Mouse (Mus musculus) kidney, postnatal 0 days (tissue): ENCODE data around the gene Dop1b. TPM values are rescaled to one million over a fixed set of nuclear protein-coding genes. Genes with fewer than 3 reads are reported as not detected.
"Not testable (repeated sequence)": the region's sequence is repeated elsewhere in the genome, so short reads cannot be mapped to it uniquely, and the experiment has no call there.

Experiments used
- ATAC-seq: fragments of 200-750 bp; cut with Nextera tagmentation; replicated peaks from 2 replicates; pipeline ENCODE4 v1.8.0; 2017; ENCODE audit warnings: low read depth, moderate number of reproducible peaks, moderate TSS enrichment, moderate library complexity; ENCODE audit not compliant: low FRiP score
- DNase-seq: peaks from one replicate; pipeline ENCODE4 v3.0.0-alpha.2; 2016; ENCODE audit warnings: low spot score
- H3K27ac ChIP-seq: fragments of 300-500 bp; sonication (generic); 2 replicates; pipeline ENCODE4 v1.5.1; 2014; ENCODE audit warnings: mild to moderate bottlenecking
- H3K27me3 ChIP-seq: fragments of 300-500 bp; sonication (generic); 2 replicates; pipeline ENCODE4 v1.6.1; 2014; ENCODE audit warnings: low read length, mixed read lengths; ENCODE audit not compliant: insufficient read depth
- H3K36me3 ChIP-seq: fragments of 300-500 bp; sonication (generic); 2 replicates; pipeline ENCODE4 v1.6.1; 2014; ENCODE audit warnings: low read length, mixed read lengths; ENCODE audit not compliant: insufficient read depth
- H3K4me1 ChIP-seq: fragments of 300-500 bp; sonication (generic); replicated peaks from 2 replicates; pipeline ENCODE4 v1.6.1; 2014; ENCODE audit warnings: antibody characterized with exemption, low read length, mixed read lengths; ENCODE audit not compliant: insufficient read depth
- H3K4me2 ChIP-seq: fragments of 300-500 bp; sonication (generic); 2 replicates; pipeline ENCODE4 v1.6.1; 2014; ENCODE audit warnings: mild to moderate bottlenecking, low read length, moderate library complexity, mixed read lengths
- H3K4me3 ChIP-seq: fragments of 300-500 bp; sonication (generic); replicated peaks from 2 replicates; pipeline ENCODE4 v1.5.1; 2014; ENCODE audit warnings: low read depth, low read length
- H3K9ac ChIP-seq: fragments of 300-500 bp; sonication (generic); 2 replicates; pipeline ENCODE4 v1.6.1; 2014; ENCODE audit warnings: low read depth, low read length
- H3K9me3 ChIP-seq: fragments of 300-500 bp; sonication (generic); replicated peaks from 2 replicates; pipeline ENCODE4 v1.6.1; 2016; ENCODE audit warnings: low read length, inconsistent platforms, mixed read lengths
- CTCF ChIP-seq: IDR thresholded peaks from 2 replicates; pipeline ENCODE4 v1.5.1; 2016; ENCODE audit warnings: antibody characterized with exemption, low read depth, mild to moderate bottlenecking, moderate library complexity
- WGBS: fragments of 180-500 bp; shearing (Covaris S2); extraction: QIAGEN DNeasy Blood & Tissue Kit; methylation state at CpG from one replicate; pipeline ENCODE4 v1.1.7; 2014; 5-methylcytosine and 5-hydroxymethylcytosine counted together
- polyA plus RNA-seq: library from polyadenylated mRNA; unstranded; fragments of >200 nt; fragmentation: Nextera tagmentation; extraction: Ambion mirVana; gene quantifications from 2 replicates; pipeline ENCODE4 v1.2.1, GENCODE M21; 2015

Dop1b gene
- polyA plus RNA-seq, 1 experiment from 2014 or later: 22.5 TPM

DNA sequence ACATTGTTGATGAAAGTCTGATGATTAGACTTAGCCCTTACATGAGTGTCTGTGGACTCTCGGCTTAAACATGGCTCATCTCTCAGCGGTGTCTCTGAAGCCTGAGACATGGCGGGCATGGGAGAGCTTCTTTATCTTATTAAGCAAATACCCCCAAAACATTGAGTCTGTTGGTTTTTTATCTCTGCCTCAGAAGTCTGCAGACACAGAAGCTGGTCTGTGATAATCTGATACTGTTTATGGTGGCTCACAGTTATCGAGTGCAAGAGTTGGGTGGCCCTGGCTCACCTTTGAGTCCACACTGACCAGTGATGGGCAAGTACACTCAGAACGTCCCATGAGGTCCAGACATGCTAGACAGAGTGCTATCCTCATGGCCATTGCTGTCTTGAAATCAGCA is 63.0 kb downstream of the Dop1b start:
- H3K27ac ChIP-seq: no peak overlapping the region
- H3K36me3 ChIP-seq: peaks cover 8% of the 10 kb centered on the region; the same call in 1 of the 2 replicates
- H3K4me3 ChIP-seq: no peak overlapping the region
- 75% methylated on average over 5 of the region's 5 CpGs for WGBS
- H3K4me1 ChIP-seq: no peaks in the 10 kb centered on the region
- no peak overlapping the region for H3K9ac ChIP-seq
- no peak for TF ChIP-seq CTCF
- H3K4me2 ChIP-seq: no peak overlapping the region
- no peak for DNase-seq
- H3K27me3 ChIP-seq: no peaks in the 10 kb centered on the region
- ATAC-seq: no peak
- H3K9me3 ChIP-seq: no peaks in the 10 kb centered on the region

DNA sequence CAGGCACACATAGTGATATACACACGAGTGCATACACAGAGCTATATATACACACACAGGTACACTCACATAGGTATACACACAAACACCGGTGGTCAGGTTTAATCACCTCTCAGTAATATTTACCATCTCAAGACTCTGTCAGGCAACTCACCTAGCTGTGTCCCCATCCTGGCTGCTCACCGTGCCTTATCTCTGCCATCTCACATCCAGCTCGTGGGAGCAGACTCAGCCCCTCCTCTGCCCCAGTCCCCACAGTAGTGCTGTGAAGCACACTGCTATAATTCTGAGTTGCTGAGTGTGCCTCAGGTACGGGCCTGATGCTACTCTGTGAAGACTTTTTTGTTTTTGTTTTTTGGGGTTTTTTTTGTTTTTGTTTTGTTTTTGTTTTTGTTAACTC is 64.8 kb downstream of the Dop1b start:
- no peak overlapping the region for H3K4me2 ChIP-seq
- H3K4me3 ChIP-seq: no peak overlapping the region
- no peak for TF ChIP-seq CTCF
- H3K27ac ChIP-seq: 0 out of 2 replicates have a peak overlapping the region, but pooled peaks have one; percentile 6
- ATAC-seq (peak; percentile 50; the same call in 1 of the 2 replicates), DNase-seq (no peak)
- H3K36me3 ChIP-seq: peaks cover 4% of the 10 kb centered on the region; the same call in 1 of the 2 replicates
- WGBS: 59% methylated on average over 5 of the region's 5 CpGs
- H3K4me1 ChIP-seq: no peaks in the 10 kb centered on the region
- H3K9me3 ChIP-seq: no peaks in the 10 kb centered on the region
- no peak overlapping the region for H3K9ac ChIP-seq
- no peaks in the 10 kb centered on the region for H3K27me3 ChIP-seq

DNA sequence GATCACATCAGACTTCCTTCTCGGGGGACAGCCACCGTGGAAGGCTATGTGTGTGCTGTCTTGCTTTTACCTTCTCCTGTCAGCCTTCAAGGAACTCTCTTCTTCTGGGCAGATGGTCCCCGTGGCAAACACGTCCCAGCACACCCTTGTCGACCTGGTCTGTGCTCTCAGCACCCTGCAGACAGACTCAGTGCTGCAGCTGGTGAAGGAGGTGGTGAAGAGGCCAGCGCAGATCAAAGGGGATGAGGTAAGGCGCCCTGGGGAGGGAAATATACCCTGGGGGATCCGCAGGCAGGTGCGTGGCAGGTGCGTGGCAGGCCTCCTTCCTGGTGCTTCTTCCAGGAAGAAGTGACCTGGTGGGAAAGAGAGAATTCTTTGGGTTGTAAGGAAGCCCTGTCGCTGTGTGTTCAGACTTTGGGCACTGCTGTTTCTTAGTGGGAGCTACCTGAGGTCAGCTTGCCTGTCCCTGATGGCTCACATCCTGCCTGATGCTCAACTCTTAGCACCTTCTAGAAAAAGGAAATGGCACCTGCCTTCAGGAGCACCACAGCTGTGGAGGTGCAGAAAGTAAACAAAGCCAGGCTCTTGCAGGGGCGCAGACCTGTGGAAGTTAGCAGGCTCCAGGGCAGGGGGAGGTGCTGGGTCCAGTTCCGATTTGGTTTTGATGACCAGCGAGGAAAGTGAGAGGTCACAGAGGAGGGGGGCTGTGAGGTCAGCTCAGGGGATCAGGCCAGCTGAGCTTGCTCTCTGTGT is 65.7 kb downstream of the Dop1b start:
- Histone ChIP-seq H3K27ac (peak overlapping the region; percentile 21; the same call in 1 of the 2 replicates), H3K4me2 (peak overlapping the region; percentile 5; the same call in 1 of the 2 replicates), H3K9me3 (no peaks in the 10 kb centered on the region), H3K27me3 (no peaks in the 10 kb centered on the region), H3K9ac (no peak overlapping the region), H3K4me3 (no peak overlapping the region), H3K36me3 (peaks cover 4% of the 10 kb centered on the region; the same call in 1 of the 2 replicates), H3K4me1 (no peaks in the 10 kb centered on the region)
- no peak for DNase-seq
- no peak for TF ChIP-seq CTCF
- 50% methylated on average over 14 of the region's 14 CpGs for WGBS
- no peak for ATAC-seq

DNA sequence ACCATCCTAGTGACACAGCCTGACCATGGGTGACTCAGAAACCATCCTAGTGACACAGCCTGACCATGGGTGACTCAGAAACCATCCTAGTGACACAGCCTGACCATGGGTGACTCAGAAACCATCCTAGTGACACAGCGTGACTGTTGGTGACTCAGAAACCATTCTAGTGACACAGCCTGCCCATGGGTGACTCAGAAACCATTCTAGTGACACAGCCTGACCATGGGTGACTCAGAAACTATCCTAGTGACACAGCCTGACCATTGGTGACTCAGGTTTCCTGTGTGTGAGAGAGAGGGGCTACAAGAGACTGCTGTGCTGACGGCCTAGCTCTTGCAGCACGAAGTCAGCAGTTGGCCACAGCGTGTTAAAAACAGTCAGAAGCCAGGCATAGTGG is 66.7 kb downstream of the Dop1b start:
- not testable (repeated sequence) for H3K4me3 ChIP-seq, ATAC-seq, DNase-seq, H3K36me3 ChIP-seq, H3K9ac ChIP-seq, H3K27ac ChIP-seq, H3K4me2 ChIP-seq, H3K9me3 ChIP-seq, H3K27me3 ChIP-seq, H3K4me1 ChIP-seq
- WGBS: 80% methylated on average over 4 of the region's 4 CpGs

DNA sequence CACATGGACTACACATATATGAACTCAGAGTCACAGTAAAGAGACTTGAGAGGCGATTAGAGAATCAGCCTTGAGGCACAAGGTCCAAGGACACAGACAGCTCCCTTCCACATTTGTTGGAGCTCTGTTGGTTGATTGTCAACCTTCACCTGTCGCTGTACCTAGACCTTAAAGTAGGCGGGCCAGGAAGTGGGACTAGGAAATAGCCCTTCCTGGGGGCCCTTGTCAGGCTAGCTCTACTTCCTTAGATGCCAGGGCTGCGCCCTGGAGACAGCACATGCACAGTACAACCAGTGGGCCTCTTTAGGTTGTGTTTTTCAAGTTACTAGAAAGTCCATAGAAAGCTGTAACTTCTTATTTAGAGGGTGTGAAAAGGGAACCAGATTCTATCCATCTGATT is 67.8 kb downstream of the Dop1b start:
- DNase-seq (no peak), ATAC-seq (no peak)
- Histone ChIP-seq H3K9me3 (no peaks in the 10 kb centered on the region), H3K4me3 (no peak overlapping the region), H3K36me3 (0 out of 2 replicates have a peak, but pooled peaks cover 4% of the 10 kb centered on the region), H3K27ac (no peak overlapping the region), H3K4me2 (no peak overlapping the region), H3K4me1 (no peaks in the 10 kb centered on the region), H3K9ac (no peak overlapping the region), H3K27me3 (no peaks in the 10 kb centered on the region)
- no peak for TF ChIP-seq CTCF
- 85% methylated on average over 4 of the region's 4 CpGs for WGBS

DNA sequence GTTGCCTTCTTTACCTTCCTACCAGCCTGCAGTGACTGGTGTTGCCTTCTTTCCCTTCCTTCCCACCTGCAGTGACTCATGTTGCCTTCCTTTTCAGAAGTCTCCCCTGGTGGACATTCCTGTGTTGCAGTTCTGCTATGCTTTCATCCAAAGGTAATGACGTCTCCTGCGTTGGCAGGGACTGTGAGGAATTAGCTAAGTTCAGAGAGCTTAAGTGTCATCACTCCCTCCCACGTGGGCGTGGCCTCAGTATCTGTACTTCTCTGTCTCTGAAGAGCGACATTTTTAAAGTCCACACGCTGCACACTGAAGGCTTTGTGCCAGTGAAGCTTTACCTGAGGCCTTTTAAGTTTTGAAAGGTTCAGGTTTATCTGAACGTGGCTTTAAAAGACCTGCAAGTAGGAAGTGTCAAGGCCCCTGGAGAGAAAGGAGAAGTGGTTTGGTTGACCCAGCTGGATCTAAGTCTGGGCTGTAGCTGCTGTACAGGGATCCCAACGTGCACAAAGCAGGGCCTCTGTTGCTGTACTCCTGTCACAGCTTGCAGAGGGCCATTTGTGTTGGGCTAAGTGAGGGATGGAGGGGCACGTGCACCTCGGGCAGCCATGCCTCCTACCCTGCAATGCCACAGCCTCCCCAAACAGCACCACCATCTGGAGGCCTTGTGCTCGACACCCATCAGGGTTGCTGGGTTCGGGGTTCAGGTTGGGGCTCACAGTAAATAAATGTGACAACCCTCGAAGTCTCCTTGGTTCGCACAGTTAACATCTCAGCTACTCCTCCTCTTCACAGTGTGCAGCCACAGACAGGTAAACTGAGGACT is 69.2 kb downstream of the Dop1b start:
- H3K9ac ChIP-seq: no peak overlapping the region
- no peak overlapping the region for H3K4me2 ChIP-seq
- TF ChIP-seq CTCF: peak; percentile 54; the same call in 1 of the 2 replicates
- no peak overlapping the region for H3K4me3 ChIP-seq
- no peak overlapping the region for H3K27ac ChIP-seq
- ATAC-seq (peak; percentile 65), DNase-seq (peak; percentile 46)
- H3K9me3 ChIP-seq: no peaks in the 10 kb centered on the region
- no peaks in the 10 kb centered on the region for H3K27me3 ChIP-seq
- no peaks in the 10 kb centered on the region for H3K4me1 ChIP-seq
- WGBS: 46% methylated on average over 14 of the region's 14 CpGs
- H3K36me3 ChIP-seq: 0 out of 2 replicates have a peak, but pooled peaks cover 4% of the 10 kb centered on the region
